Comparison of ENCODE assay signal across 11 mouse cellular contexts in the genomic region with DNA sequence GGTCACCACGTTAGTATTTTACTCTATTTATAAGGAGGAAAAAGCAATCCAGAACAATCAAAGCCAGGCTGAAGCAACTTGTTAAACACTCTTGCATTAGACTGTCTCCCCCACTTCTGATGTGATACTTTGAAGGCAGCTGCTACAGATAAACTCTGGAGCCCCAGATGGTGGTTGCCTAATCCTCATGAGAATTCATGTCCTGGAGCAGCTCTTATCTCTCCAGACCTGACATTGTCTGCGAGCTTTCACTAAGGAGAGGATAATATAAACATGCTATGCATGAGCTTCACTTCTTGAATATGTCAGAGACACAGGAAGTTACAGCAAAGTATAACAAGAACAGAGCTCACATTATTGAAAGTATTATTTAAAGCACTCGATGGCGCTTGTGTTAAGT. TPM values are rescaled to one million over a fixed set of nuclear protein-coding genes. Genes with fewer than 3 reads are reported as not detected.
DNase-seq lines count a peak whose midpoint lies in the region; ATAC-seq and TF ChIP-seq lines count a peak whose summit lies in the region.
"Had no signal": no experiment of that assay in that cellular context is flagged by ENCODE, and none has a peak within 500 bp of the region (broad histone marks: within the 10 kb centered on the region; RNA-seq: fewer than 3 reads in every experiment).

No protein-coding gene starts in this region.

- no peak overlapping the region for H3K4me3 ChIP-seq in layer of hippocampus, adult 2 months
- H3K4me3 ChIP-seq: forebrain, embryonic 15.5 days; lung, embryonic 15.5 days; neural tube, embryonic 12.5 days had no signal

- ATAC-seq in megakaryocyte-erythroid progenitor cell, adult 5-6 weeks (replicated peaks; ENCODE audit: low FRiP score, low TSS enrichment, poor library complexity, severe bottlenecking): peak; percentile 97
- ATAC-seq: forebrain, embryonic 15.5 days had no signal

- DNase-seq in layer of hippocampus, adult 2 months (ENCODE audit: low spot score in 2 of 2): peak; percentile 19 to 38
- DNase-seq in layer of hippocampus, adult 9-10 months (ENCODE audit: low spot score): no peak
- peak; percentile 92 for DNase-seq in MEL-GATA-1-ER (ENCODE audit: extremely low read depth, low read depth)
- DNase-seq in c-Kit-positive CD71-positive TER-119-positive erythroid progenitor cells, embryonic 14.5 days (ENCODE audit: low spot score): peak; percentile 64
- no peak for DNase-seq in frontal cortex, adult 2 months (ENCODE audit: extremely low spot score in 1 of 2, low spot score in 1 of 2)
- no peak for DNase-seq in adrenal gland, postnatal 4 days (ENCODE audit: low spot score in 2 of 2)
- DNase-seq: thymus, adult 2 months had no signal

- no peak for TF ChIP-seq CTCF in layer of hippocampus, adult 2 months (conservative IDR thresholded peaks at IDR 0.05)

- H3K27ac ChIP-seq in layer of hippocampus, adult 2 months: peak overlapping the region; percentile 41; the same call in 1 of the 2 replicates
- H3K27ac ChIP-seq: forebrain, embryonic 15.5 days; lung, embryonic 15.5 days; neural tube, embryonic 12.5 days had no signal

RNA-seq across cellular contexts. Expression of a gene that starts 58.1 kb away (rescaled TPM):
- 10 to 100 TPM; 72.4 to 80.1 TPM for total RNA-seq in layer of hippocampus, adult 2 months (2021)
- 54.4 and 56.6 TPM in 2 replicates for total RNA-seq in megakaryocyte-erythroid progenitor cell, adult 5-6 weeks (2014; fragmentation: Nextera tagmentation)
- 150 and 199 TPM in 2 replicates for total RNA-seq in megakaryocyte-erythroid progenitor cell, adult 5-6 weeks (2017)
- polyA plus RNA-seq in frontal cortex, adult 2 months (2012; rRNA removed): 69.6 and 73.2 TPM in 2 replicates
- 10 to 100 TPM; 49.1 to 53.2 TPM for total RNA-seq in adrenal gland, postnatal 4 days (2021)

Comparison
In these comparisons a context has a peak if more than half of its experiments do, and no peak if none do; other contexts are left out.
1. DNase-seq: peak in layer of hippocampus, adult 2 months (2 of 2), MEL-GATA-1-ER (single experiment) and c-Kit-positive CD71-positive TER-119-positive erythroid progenitor cells, embryonic 14.5 days (single experiment); none in layer of hippocampus, adult 9-10 months (single experiment), frontal cortex, adult 2 months (0 of 2) and adrenal gland, postnatal 4 days (0 of 2).